Mouse (Mus musculus): ENCODE results near the gene Ncr1.
"Not testable (repeated sequence)": the region's sequence is repeated elsewhere in the genome, so short reads cannot be mapped to it uniquely, and the experiment has no call there.

Gene Ncr1

GRCm38 (mm10) chr7:4337509-4337908 lies at the start of gene Ncr1:
TSS of gene Ncr1 (plus strand) at chr7:4337724.
- DNase-seq (ENCODE audit: inconsistent ontology term): no peak

- DNase-seq (ENCODE audit: inconsistent ontology term): no peak
These were observed 44.9 kb upstream of the Ncr1 start for GRCm38 (mm10) chr7:4292638-4293037.

- DNase-seq (ENCODE audit: inconsistent ontology term): no peak
These were observed 40.3 kb upstream of the Ncr1 start for GRCm38 (mm10) chr7:4297189-4297588.

- DNase-seq (ENCODE audit: inconsistent ontology term): no peak
These were observed 37.4 kb upstream of the Ncr1 start for GRCm38 (mm10) chr7:4300166-4300565.

- DNase-seq (ENCODE audit: inconsistent ontology term): no peak
These were observed 34.1 kb upstream of the Ncr1 start for GRCm38 (mm10) chr7:4303457-4303856.

GRCm38 (mm10) chr7:4313109-4313508 lies 24.4 kb upstream of the Ncr1 start:
- DNase-seq (ENCODE audit: inconsistent ontology term): not testable (repeated sequence)

- not testable (repeated sequence) for DNase-seq (ENCODE audit: inconsistent ontology term)
These were observed 24.0 kb upstream of the Ncr1 start for GRCm38 (mm10) chr7:4313531-4313930.

GRCm38 (mm10) chr7:4323301-4323700 lies 14.2 kb upstream of the Ncr1 start:
- no peak for DNase-seq (ENCODE audit: inconsistent ontology term)

- DNase-seq (ENCODE audit: inconsistent ontology term): no peak
These were observed 36.0 kb downstream of the Ncr1 start for GRCm38 (mm10) chr7:4373521-4373920.
